Mouse (Mus musculus) liver, embryonic 14.5 days (tissue): ENCODE measurements around the gene Trim14. TPM values are rescaled to one million over a fixed set of nuclear protein-coding genes. Genes with fewer than 3 reads are reported as not detected.

ENCODE experiments used
- ATAC-seq: fragments of 200-750 bp; cut with Nextera tagmentation; 2 replicates; pipeline ENCODE4 v1.8.0; 2017; ENCODE audit warnings: moderate number of reproducible peaks, mild to moderate bottlenecking, moderate library complexity; ENCODE audit not compliant: insufficient read depth
- DNase-seq, 3 experiments: peaks; one replicate each; pipeline ENCODE4 v3.0.0-alpha.2; 2012 to 2013; ENCODE audit warnings: low read depth in 3 of 3, low spot score in 3 of 3
- H3K27ac ChIP-seq: fragments of 300-500 bp; sonication (generic); 2 replicates; pipeline ENCODE4 v1.5.1; 2014; ENCODE audit warnings: moderate library complexity, mild to moderate bottlenecking, control low read depth, inconsistent platforms
- H3K27me3 ChIP-seq: fragments of 300-500 bp; sonication (generic); 2 replicates; pipeline ENCODE4 v1.6.1; 2014; ENCODE audit warnings: mild to moderate bottlenecking, low read length, moderate library complexity; ENCODE audit not compliant: control insufficient read depth, insufficient read depth
- H3K36me3 ChIP-seq: fragments of 300-500 bp; sonication (generic); replicated peaks from 2 replicates; pipeline ENCODE4 v1.6.1; 2014; ENCODE audit warnings: low read depth; ENCODE audit not compliant: control insufficient read depth, insufficient read depth
- H3K4me1 ChIP-seq, 2 experiments: fragments of 200-500 bp in 1 of 2; fragments of 300-500 bp in 1 of 2; sonication (generic) in 1 of 2; replicated peaks; 2 replicates each; pipeline ENCODE4 v1.6.1; 2012 to 2014; ENCODE audit warnings: antibody characterized with exemption in 1 of 2, inconsistent platforms in 1 of 2, low read length in 1 of 2; ENCODE audit not compliant: control insufficient read depth in 2 of 2, insufficient read depth in 2 of 2
- H3K4me2 ChIP-seq: fragments of 300-500 bp; sonication (generic); 2 replicates; pipeline ENCODE4 v1.6.1; 2014; ENCODE audit warnings: low read depth, mild to moderate bottlenecking, control low read depth, moderate library complexity
- H3K4me3 ChIP-seq, 2 experiments: fragments of 200-500 bp in 1 of 2; fragments of 300-500 bp in 1 of 2; sonication (generic) in 1 of 2; 2 replicates each; pipeline ENCODE4 v1.5.1; 2012 to 2014; ENCODE audit warnings: low read depth in 2 of 2, low read length in 2 of 2, mild to moderate bottlenecking in 2 of 2, control low read depth in 1 of 2, inconsistent platforms in 1 of 2, moderate library complexity in 1 of 2; ENCODE audit not compliant: insufficient read depth in 1 of 2
- H3K9ac ChIP-seq: fragments of 300-500 bp; sonication (generic); replicated peaks from 2 replicates; pipeline ENCODE4 v1.6.1; 2014; ENCODE audit warnings: mild to moderate bottlenecking, control low read depth, moderate library complexity
- H3K9me3 ChIP-seq: fragments of 300-500 bp; sonication (generic); 2 replicates; pipeline ENCODE4 v1.6.1; 2016; ENCODE audit warnings: low read length, mixed read lengths; ENCODE audit not compliant: control insufficient read depth
- CTCF ChIP-seq: IDR thresholded peaks from 2 replicates; pipeline ENCODE4 v1.5.1; 2016; ENCODE audit warnings: antibody characterized with exemption, low read depth, control low read depth
- EP300 ChIP-seq: IDR thresholded peaks from 2 replicates; pipeline ENCODE4 v1.6.1; 2016; ENCODE audit warnings: antibody characterized with exemption, low read depth
- WGBS: fragments of 180-500 bp; shearing (Covaris S2); extraction: QIAGEN DNeasy Blood & Tissue Kit; methylation state at CpG from one replicate; pipeline ENCODE4 v1.1.7; 2014; ENCODE audit not compliant: insufficient replicate concordance; 5-methylcytosine and 5-hydroxymethylcytosine counted together
- polyA plus RNA-seq, 2 experiments: library from polyadenylated mRNA; depleted of rRNA in 1 of 2; stranded (reverse) in 1 of 2; unstranded in 1 of 2; fragments of >200 nt; fragmentation: Nextera tagmentation in 1 of 2; extraction: Ambion mirVana in 1 of 2; gene quantifications; 2 replicates each; pipeline versions ENCODE4 v1.2.1 to v1.2.3; 2012 to 2014

Gene Trim14
- polyA plus RNA-seq, 2 experiments = 4.1 to 7.5 TPM

DNA sequence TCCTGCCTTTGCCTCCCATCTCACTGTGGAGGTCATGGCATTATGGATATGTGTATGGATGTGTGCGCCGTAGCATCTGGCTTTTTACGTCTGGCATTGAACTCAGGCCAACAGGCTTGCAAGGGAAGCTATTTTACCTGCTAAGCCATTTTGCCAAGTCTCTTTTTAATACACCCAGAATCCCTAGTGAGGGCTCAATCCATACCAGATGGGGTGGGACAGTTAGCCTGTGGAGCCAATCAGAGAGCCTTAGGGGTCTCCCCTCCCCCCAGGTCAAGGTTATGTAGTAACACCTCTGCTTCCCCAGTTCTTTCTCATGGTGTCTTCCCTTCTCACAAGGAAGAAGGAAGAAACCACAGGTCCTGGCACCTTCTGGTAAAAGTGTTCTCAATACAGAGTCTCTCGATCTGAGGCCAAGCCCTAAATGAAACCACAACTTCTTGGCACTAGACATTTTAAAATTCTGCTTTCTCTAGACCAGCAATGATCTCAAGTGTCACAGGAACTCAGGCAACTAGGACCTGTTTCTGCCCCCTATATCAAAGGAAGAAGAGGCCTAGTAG, 29.5 kb upstream of the Trim14 start:
- H3K9ac ChIP-seq = no peak overlapping the region
- H3K27me3 ChIP-seq = no peaks in the 10 kb centered on the region
- H3K4me1 ChIP-seq = peaks cover 0 to 20% of the 10 kb centered on the region in 2 experiments; a peak in 2 of 4 replicates
- H3K4me3 ChIP-seq = no peak overlapping the region
- no peak for TF ChIP-seq EP300
- no peak for TF ChIP-seq CTCF
- no peak overlapping the region for H3K4me2 ChIP-seq
- no peak for DNase-seq
- H3K27ac ChIP-seq = no peak overlapping the region
- no peak for ATAC-seq
- 69% methylated on average over 4 of the region's 4 CpGs for WGBS
- H3K9me3 ChIP-seq = no peaks in the 10 kb centered on the region
- no peaks in the 10 kb centered on the region for H3K36me3 ChIP-seq

DNA sequence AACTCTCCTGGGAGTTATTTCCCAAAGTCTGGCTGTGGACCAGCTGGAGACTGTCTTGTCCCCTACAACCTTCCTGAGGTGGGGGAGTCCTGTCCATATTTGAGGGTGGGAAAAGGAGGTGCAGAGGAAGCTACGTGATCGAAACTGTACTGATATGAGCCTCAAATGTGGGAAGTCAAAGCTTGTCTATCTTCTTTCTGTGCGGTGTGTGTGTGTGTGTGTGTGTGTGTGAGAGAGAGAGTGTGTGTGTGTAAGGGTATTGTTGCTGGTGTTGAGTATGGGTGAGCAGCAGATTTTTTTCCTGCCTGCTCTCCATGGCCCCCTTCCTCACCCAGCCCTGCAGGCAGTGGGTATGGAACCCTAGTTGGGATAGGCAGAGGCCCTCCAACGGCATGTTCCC, 28.3 kb upstream of the Trim14 start:
- TF ChIP-seq EP300 = no peak
- TF ChIP-seq CTCF = no peak
- Histone ChIP-seq H3K4me1 (peaks cover under 1 to 21% of the 10 kb centered on the region in 2 experiments; a peak in 2 of 4 replicates), H3K9ac (no peak overlapping the region), H3K27me3 (no peaks in the 10 kb centered on the region), H3K9me3 (no peaks in the 10 kb centered on the region), H3K4me2 (peak overlapping the region; percentile 28; the same call in 1 of the 2 replicates), H3K27ac (no peak overlapping the region), H3K36me3 (no peaks in the 10 kb centered on the region), H3K4me3 (no peak overlapping the region)
- 27% methylated on average over 4 of the region's 4 CpGs for WGBS
- DNase-seq (no peak), ATAC-seq (no peak)

DNA sequence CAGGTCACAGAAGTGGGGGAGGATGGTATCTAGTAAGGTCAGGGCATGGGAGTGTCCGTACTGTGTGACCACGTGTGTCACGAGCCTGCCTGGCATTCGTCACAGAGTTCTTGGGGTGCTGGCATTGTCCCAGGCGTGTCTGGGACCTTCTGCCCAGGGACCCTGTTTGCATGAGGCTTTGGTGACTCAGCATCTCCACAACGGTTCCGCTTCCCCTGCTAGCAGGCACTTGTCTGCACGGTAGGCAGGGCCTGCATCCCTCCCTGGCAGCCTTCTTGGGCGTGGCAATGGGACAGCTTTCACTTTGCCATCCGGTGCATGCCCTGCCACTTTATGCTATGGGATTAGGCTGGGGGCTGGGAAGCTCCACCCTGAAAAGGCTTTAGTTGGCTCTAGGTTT, 27.9 kb upstream of the Trim14 start:
- DNase-seq (peak in 2 of 3 experiments; percentile 39 to 42), ATAC-seq (peak; percentile 67; the same call in 1 of the 2 replicates)
- Histone ChIP-seq H3K36me3 (no peaks in the 10 kb centered on the region), H3K27me3 (no peaks in the 10 kb centered on the region), H3K4me1 (peaks cover 3 to 25% of the 10 kb centered on the region in 2 experiments; a peak in 2 of 4 replicates), H3K9me3 (no peaks in the 10 kb centered on the region), H3K4me2 (peak overlapping the region; percentile 28; the same call in 1 of the 2 replicates), H3K9ac (no peak overlapping the region), H3K4me3 (no peak overlapping the region), H3K27ac (no peak overlapping the region)
- no peak for TF ChIP-seq CTCF
- TF ChIP-seq EP300 = no peak
- WGBS = 10% methylated on average over 10 of the region's 10 CpGs

DNA sequence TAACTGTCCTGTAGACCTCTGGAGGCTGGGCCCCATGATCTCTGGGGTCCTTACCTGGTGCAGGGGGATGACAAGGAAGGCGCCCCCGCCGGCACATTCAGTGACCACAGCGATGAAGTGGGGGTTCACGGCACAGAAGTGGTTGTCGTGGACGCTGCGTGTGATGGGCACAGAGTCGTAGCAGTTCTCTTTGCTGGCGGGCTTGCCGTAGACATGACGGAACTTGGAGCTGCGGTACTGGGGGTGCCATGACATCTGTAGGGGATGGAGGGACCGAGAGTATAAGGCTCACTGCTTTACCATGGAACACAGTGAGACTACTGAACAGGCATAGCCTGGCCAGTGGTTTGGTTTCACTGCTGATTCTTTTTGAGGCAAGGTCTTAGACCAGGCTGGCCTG, 26.9 kb upstream of the Trim14 start:
- no peak for TF ChIP-seq CTCF
- TF ChIP-seq EP300 = no peak
- ATAC-seq = no peak
- Histone ChIP-seq H3K4me2 (no peak overlapping the region), H3K9me3 (no peaks in the 10 kb centered on the region), H3K4me3 (no peak overlapping the region), H3K27me3 (no peaks in the 10 kb centered on the region), H3K4me1 (peaks cover 3 to 32% of the 10 kb centered on the region in 2 experiments; a peak in 2 of 4 replicates), H3K9ac (no peak overlapping the region), H3K27ac (no peak overlapping the region), H3K36me3 (no peaks in the 10 kb centered on the region)
- WGBS = 84% methylated on average over 14 of the region's 14 CpGs
- DNase-seq = no peak

DNA sequence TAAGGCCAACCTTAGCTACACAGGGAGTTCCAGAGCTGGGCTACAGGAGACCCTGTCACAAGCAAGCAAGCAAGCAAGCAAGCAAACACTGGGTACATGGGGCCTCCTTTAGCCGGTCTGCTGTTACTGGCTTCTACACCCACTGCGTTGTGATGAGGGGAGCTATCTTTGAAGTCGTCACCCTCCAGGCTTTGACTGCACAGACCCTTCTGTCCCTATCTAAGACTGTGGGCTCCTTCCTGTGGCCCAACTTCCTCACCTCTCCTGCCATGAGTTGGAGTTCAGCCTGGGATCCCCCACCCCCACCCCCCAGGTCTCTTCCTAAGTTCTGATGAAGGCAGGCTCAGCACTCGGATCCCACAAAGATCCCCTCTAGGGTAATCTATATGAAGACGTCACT, 26.1 kb upstream of the Trim14 start:
- Histone ChIP-seq H3K27me3 (no peaks in the 10 kb centered on the region), H3K4me3 (no peak overlapping the region), H3K9me3 (no peaks in the 10 kb centered on the region), H3K4me2 (no peak overlapping the region), H3K27ac (no peak overlapping the region), H3K4me1 (peaks cover 3 to 34% of the 10 kb centered on the region in 2 experiments; a peak in 2 of 4 replicates), H3K9ac (no peak overlapping the region), H3K36me3 (no peaks in the 10 kb centered on the region)
- WGBS = 14% methylated on average over 5 of the region's 5 CpGs
- ATAC-seq (no peak), DNase-seq (no peak)
- TF ChIP-seq CTCF (no peak), EP300 (no peak)
